Mouse (Mus musculus) neural tube, embryonic 12.5 days (tissue): Measurements from ENCODE around the gene Bmf. TPM values are rescaled to one million over a fixed set of nuclear protein-coding genes. Genes with fewer than 3 reads are reported as not detected.

Source experiments
- ATAC-seq: fragments of 200-750 bp; cut with Nextera tagmentation; 2 replicates; pipeline ENCODE4 v1.8.0; 2017; ENCODE audit warnings: low read depth, mild to moderate bottlenecking, moderate TSS enrichment, moderate library complexity; ENCODE audit not compliant: low FRiP score
- H3K27ac ChIP-seq: fragments of 300-500 bp; sonication (generic); 2 replicates; pipeline ENCODE4 v1.5.1; 2016
- H3K27me3 ChIP-seq: fragments of 300-500 bp; sonication (generic); replicated peaks from 2 replicates; pipeline ENCODE4 v1.6.1; 2016; ENCODE audit warnings: mild to moderate bottlenecking
- H3K36me3 ChIP-seq: fragments of 300-500 bp; sonication (generic); 2 replicates; pipeline ENCODE4 v1.6.1; 2016; ENCODE audit warnings: mild to moderate bottlenecking
- H3K4me1 ChIP-seq: fragments of 300-500 bp; sonication (generic); 2 replicates; pipeline ENCODE4 v1.6.1; 2016
- H3K4me2 ChIP-seq: fragments of 300-500 bp; sonication (generic); replicated peaks from 2 replicates; pipeline ENCODE4 v1.6.1; 2016; ENCODE audit warnings: mild to moderate bottlenecking
- H3K4me3 ChIP-seq: fragments of 300-500 bp; sonication (generic); 2 replicates; pipeline ENCODE4 v1.5.1; 2016
- H3K9ac ChIP-seq: fragments of 300-500 bp; sonication (generic); 2 replicates; pipeline ENCODE4 v1.6.1; 2016; ENCODE audit warnings: mild to moderate bottlenecking
- H3K9me3 ChIP-seq: fragments of 300-500 bp; sonication (generic); 2 replicates; pipeline ENCODE4 v1.6.1; 2016; ENCODE audit warnings: mild to moderate bottlenecking
- WGBS: fragments of 180-500 bp; shearing (Covaris S2); methylation state at CpG from one replicate; pipeline ENCODE4 v1.1.7; 2016; 5-methylcytosine and 5-hydroxymethylcytosine counted together
- polyA plus RNA-seq: library from polyadenylated mRNA; unstranded; fragments of >200 nt; fragmentation: Nextera tagmentation; extraction: Ambion mirVana; gene quantifications from 2 replicates; pipeline ENCODE4 v1.2.1, GENCODE M21; 2016

Gene Bmf
- 5.6 and 7.5 TPM in 2 replicates for polyA plus RNA-seq

- no peaks in the 10 kb centered on the region for H3K36me3 ChIP-seq
- H3K4me3 ChIP-seq: peak within 1 kb of the TSS; percentile 90
- peaks cover 45% of the 10 kb centered on the region for H3K4me1 ChIP-seq
- peak within 1 kb of the TSS; percentile 96 for H3K4me2 ChIP-seq
- H3K9me3 ChIP-seq: peaks cover 3% of the 10 kb centered on the region; the same call in 1 of the 2 replicates
- peak; percentile 92 for ATAC-seq
- peak within 1 kb of the TSS; percentile 46 for H3K27ac ChIP-seq
- WGBS: 1% methylated on average over 45 of the region's 45 CpGs
- no peaks in the 10 kb centered on the region for H3K27me3 ChIP-seq
- peak within 1 kb of the TSS; percentile 88 for H3K9ac ChIP-seq
Observed at GRCm38 (mm10) chr2:118549507-118550473, at the start of gene Bmf. TSS of gene Bmf (minus strand) at chr2:118549687.

- peak overlapping the region; percentile 68; the same call in 1 of the 2 replicates for H3K9ac ChIP-seq
- no peaks in the 10 kb centered on the region for H3K9me3 ChIP-seq
- no peaks in the 10 kb centered on the region for H3K27me3 ChIP-seq
- H3K4me1 ChIP-seq: peaks cover 20% of the 10 kb centered on the region
- no peak overlapping the region for H3K27ac ChIP-seq
- peaks cover 30% of the 10 kb centered on the region for H3K36me3 ChIP-seq
- peak overlapping the region; percentile 59 for H3K4me3 ChIP-seq
- WGBS: 38% methylated on average over 5 of the region's 5 CpGs
- ATAC-seq: no peak
- peak overlapping the region; percentile 83 for H3K4me2 ChIP-seq
Observed at GRCm38 (mm10) chr2:118599087-118599486, 49.6 kb upstream of the Bmf start.

DNA sequence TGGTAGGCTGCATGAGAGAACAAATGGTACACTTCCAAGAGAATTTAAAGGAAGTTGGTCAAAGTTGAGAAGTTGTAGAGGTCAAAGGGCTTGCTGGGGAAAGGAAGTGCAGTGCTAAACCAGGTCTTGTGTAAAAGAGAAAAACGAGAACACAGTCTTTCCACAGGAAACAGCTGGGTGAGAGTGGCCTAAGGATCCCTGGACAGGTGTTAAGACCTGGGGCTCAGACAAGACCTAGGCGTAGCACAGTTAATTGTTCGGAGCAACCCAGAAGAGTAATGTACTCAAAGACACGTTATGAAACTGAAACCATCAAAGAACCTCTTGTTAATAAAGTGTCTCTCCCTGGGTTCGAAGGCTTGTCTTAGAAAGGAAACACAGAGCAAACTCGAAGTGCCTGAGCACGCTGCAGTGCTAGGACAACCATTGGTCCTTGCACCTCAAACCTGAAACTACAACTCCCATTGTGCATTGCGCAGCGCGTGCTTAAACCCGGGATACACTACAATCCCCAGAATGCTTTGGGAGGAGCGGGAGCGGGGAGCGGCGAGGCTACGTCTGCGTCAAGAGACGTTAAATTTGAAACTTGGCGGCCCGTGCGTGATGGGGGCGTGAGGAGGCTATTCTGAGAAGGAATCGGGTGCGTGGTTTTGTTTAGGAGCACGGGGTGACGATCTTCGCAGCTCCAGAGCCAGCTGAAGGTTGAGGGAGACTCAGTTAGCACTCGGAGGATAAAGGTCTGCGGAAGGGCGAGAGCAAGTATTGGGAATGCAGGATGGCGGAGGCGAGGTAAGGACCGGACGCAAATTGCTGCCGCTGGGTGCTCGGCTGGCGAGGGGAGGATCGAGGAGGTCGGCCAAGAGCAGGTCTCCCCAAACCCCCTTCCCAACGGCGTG lies 48.4 kb upstream of the Bmf start, which contains the start of gene Bub1b:
Gene Bub1b, plus strand, starts transcription at position 539 of the 896 bp plus-strand sequence.
- WGBS: 6% methylated on average over 41 of the region's 41 CpGs
- ATAC-seq: peak; percentile 98
- Histone ChIP-seq H3K27me3 (no peaks in the 10 kb centered on the region), H3K27ac (no peak within 1 kb of the TSS), H3K4me1 (peaks cover 20% of the 10 kb centered on the region), H3K36me3 (peaks cover 18% of the 10 kb centered on the region), H3K4me2 (peak within 1 kb of the TSS; percentile 83), H3K4me3 (peak within 1 kb of the TSS; percentile 59), H3K9me3 (no peaks in the 10 kb centered on the region), H3K9ac (peak within 1 kb of the TSS; percentile 68)

DNA sequence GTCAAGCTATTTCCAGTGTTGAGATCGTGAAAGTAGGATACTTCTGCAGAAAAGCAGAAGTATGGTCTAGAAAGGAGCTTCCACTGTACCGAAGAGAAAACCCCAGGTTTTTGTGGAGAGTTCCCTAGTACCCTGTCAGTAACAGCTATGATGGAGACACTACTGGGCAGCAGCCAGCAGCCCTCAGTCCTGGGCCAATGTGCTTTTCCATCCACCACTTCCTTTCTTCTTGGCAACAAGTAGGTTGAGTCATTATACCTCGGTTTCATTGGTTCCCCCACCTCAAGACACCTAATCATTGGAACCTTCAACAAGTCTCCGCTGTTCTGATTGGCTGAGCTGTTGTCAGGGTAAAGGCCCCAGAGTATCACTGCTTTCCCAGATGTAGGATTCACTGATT lies 41.6 kb upstream of the Bmf start:
- WGBS: 91% methylated on average over 4 of the region's 4 CpGs
- ATAC-seq: no peak

DNA sequence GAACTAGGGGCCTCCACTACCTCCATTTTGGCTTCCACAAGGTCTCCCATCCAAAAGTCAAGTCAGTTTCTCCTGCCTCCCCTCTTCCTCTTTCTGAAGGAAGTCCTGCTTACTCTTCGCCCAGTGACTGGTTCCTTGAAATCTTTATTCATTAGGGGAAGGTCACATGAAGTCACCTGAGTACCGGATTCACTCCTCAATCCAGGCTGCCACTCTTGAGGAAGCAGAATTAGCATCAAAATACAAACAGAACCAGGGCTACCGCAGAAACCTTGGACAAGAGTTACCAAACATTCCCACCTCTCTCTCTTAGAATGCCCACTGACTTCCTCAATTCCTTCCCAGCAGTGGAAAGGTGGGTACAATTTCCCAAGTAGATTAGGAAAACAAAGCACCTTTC lies 38.2 kb upstream of the Bmf start:
- no peaks in the 10 kb centered on the region for H3K9me3 ChIP-seq
- no peaks in the 10 kb centered on the region for H3K4me1 ChIP-seq
- no peak overlapping the region for H3K4me2 ChIP-seq
- H3K9ac ChIP-seq: no peak overlapping the region
- no peak overlapping the region for H3K27ac ChIP-seq
- ATAC-seq: no peak
- H3K36me3 ChIP-seq: no peaks in the 10 kb centered on the region
- no peaks in the 10 kb centered on the region for H3K27me3 ChIP-seq
- 64% methylated on average over 3 of the region's 3 CpGs for WGBS
- no peak overlapping the region for H3K4me3 ChIP-seq

More for the DNA sequence above, 41.6 kb upstream of the Bmf start:
- Histone ChIP-seq H3K27ac (no peak overlapping the region), H3K4me1 (no peaks in the 10 kb centered on the region), H3K4me3 (no peak overlapping the region), H3K9ac (no peak overlapping the region), H3K9me3 (no peaks in the 10 kb centered on the region), H3K27me3 (no peaks in the 10 kb centered on the region), H3K4me2 (no peak overlapping the region), H3K36me3 (no peaks in the 10 kb centered on the region)

- 84% methylated on average over 5 of the region's 5 CpGs for WGBS
- no peak overlapping the region for H3K4me2 ChIP-seq
- ATAC-seq: no peak
Observed at GRCm38 (mm10) chr2:118586013-118586412, 36.5 kb upstream of the Bmf start.

DNA sequence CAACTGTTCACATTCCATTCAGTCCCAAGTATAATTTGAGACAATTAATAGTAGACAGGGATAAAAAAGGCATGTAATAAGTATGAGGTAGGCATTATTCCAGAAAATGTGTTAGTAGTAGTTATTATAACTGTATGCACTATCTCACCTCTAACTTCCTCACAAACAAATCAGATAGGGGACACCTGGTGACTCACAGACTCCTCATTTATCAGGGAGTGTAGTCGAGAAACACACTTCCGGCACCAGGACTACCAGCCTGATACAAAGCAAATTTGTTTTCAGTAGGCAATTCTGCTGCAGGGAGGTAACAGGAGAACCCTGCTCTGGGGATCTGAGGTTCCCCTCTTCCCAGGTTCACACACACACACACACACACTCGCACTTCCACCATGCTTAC lies 23.6 kb upstream of the Bmf start:
- Histone ChIP-seq H3K4me3 (no peak overlapping the region), H3K36me3 (no peaks in the 10 kb centered on the region), H3K4me1 (no peaks in the 10 kb centered on the region), H3K9ac (no peak overlapping the region), H3K27me3 (no peaks in the 10 kb centered on the region), H3K4me2 (no peak overlapping the region), H3K9me3 (no peaks in the 10 kb centered on the region), H3K27ac (no peak overlapping the region)
- WGBS: 84% methylated on average over 3 of the region's 3 CpGs
- ATAC-seq: no peak

More at GRCm38 (mm10) chr2:118586013-118586412, 36.5 kb upstream of the Bmf start:
- Histone ChIP-seq H3K9ac (no peak overlapping the region), H3K27ac (no peak overlapping the region), H3K4me3 (no peak overlapping the region), H3K4me1 (no peaks in the 10 kb centered on the region), H3K27me3 (no peaks in the 10 kb centered on the region), H3K36me3 (no peaks in the 10 kb centered on the region), H3K9me3 (no peaks in the 10 kb centered on the region)

- H3K4me1 ChIP-seq: no peaks in the 10 kb centered on the region
- ATAC-seq: no peak
- no peaks in the 10 kb centered on the region for H3K36me3 ChIP-seq
- no peaks in the 10 kb centered on the region for H3K27me3 ChIP-seq
- H3K4me2 ChIP-seq: no peak overlapping the region
- no peak overlapping the region for H3K4me3 ChIP-seq
- H3K9me3 ChIP-seq: no peaks in the 10 kb centered on the region
- H3K9ac ChIP-seq: no peak overlapping the region
- H3K27ac ChIP-seq: no peak overlapping the region
- WGBS: 52% methylated on average over 9 of the region's 9 CpGs
Observed at GRCm38 (mm10) chr2:118572183-118572836, 22.8 kb upstream of the Bmf start.

DNA sequence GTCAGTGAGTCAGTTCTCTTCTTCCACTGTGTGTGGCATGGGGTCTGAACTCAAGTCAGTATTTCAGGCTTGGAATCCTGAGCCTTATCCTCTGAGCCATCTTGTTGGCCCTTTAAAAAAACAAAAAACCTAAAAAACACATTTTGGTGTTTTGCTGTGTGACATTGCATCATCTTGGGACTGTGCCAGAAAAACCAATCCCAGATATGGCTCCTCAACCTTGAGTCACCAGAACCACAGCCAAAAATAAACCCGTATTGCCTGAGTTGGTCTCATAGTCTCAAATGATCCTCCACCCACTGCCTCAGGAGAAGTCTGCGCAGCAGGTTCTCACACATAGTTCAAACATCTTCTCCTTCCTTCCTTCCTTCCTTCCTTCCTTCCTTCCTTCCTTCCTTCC lies 21.5 kb upstream of the Bmf start:
- no peaks in the 10 kb centered on the region for H3K4me1 ChIP-seq
- no peak overlapping the region for H3K27ac ChIP-seq
- H3K27me3 ChIP-seq: no peaks in the 10 kb centered on the region
- no peak overlapping the region for H3K9ac ChIP-seq
- no peak overlapping the region for H3K4me3 ChIP-seq
- no peak for ATAC-seq
- no peaks in the 10 kb centered on the region for H3K36me3 ChIP-seq
- no peak overlapping the region for H3K4me2 ChIP-seq
- 91% methylated on average over 2 of the region's 2 CpGs for WGBS
- no peaks in the 10 kb centered on the region for H3K9me3 ChIP-seq

GRCm38 (mm10) chr2:118567179-118567578 lies 17.7 kb upstream of the Bmf start:
- Histone ChIP-seq H3K4me1 (no peaks in the 10 kb centered on the region), H3K27me3 (no peaks in the 10 kb centered on the region), H3K27ac (no peak overlapping the region), H3K9me3 (no peaks in the 10 kb centered on the region), H3K4me2 (no peak overlapping the region), H3K9ac (no peak overlapping the region), H3K4me3 (no peak overlapping the region), H3K36me3 (no peaks in the 10 kb centered on the region)
- 91% methylated on average over 8 of the region's 8 CpGs for WGBS
- ATAC-seq: no peak

- no peaks in the 10 kb centered on the region for H3K4me1 ChIP-seq
- H3K4me2 ChIP-seq: no peak overlapping the region
- H3K27me3 ChIP-seq: no peaks in the 10 kb centered on the region
- H3K9ac ChIP-seq: no peak overlapping the region
- no peaks in the 10 kb centered on the region for H3K36me3 ChIP-seq
- H3K9me3 ChIP-seq: no peaks in the 10 kb centered on the region
- H3K27ac ChIP-seq: no peak overlapping the region
- no peak for ATAC-seq
- H3K4me3 ChIP-seq: no peak overlapping the region
- 93% methylated on average over 3 of the region's 3 CpGs for WGBS
Observed at GRCm38 (mm10) chr2:118562431-118562830, 12.9 kb upstream of the Bmf start.
